Mouse (Mus musculus) gastrocnemius, adult 2 months (tissue): Measurements from ENCODE around the gene Tnfrsf8. TPM values are rescaled to one million over a fixed set of nuclear protein-coding genes. Genes with fewer than 3 reads are reported as not detected.

Experiments used
- DNase-seq: peaks from one replicate; pipeline ENCODE4 v3.0.0; 2022
- H3K27ac ChIP-seq: fragments of 200-600 bp; 2 replicates; pipeline ENCODE4 v1.8.1; 2022; ENCODE audit warnings: mild to moderate bottlenecking
- H3K4me3 ChIP-seq: fragments of 200-600 bp; 2 replicates; pipeline ENCODE4 v1.8.1; 2022; ENCODE audit warnings: mild to moderate bottlenecking, moderate library complexity
- CTCF ChIP-seq: fragments of 200-600 bp; IDR thresholded peaks from 2 replicates; pipeline ENCODE4 v1.8.1; 2022; ENCODE audit warnings: antibody characterized with exemption, mild to moderate bottlenecking, moderate library complexity
- intact Hi-C: fragments of 180-260 bp; cut with DNase I; formaldehyde crosslinking; loops from one replicate; pipeline ENCODE4 v1.15.1; 2025
- total RNA-seq, 2 experiments: library from RNA; stranded (reverse); gene quantifications; 2 replicates each; pipeline ENCODE4 v1.2.3; 2021

Tnfrsf8 gene
- total RNA-seq, 2 experiments from 2014 or later = 0.10 TPM; not detected in 1

- TF ChIP-seq CTCF = no peak
- peak; percentile 60 for DNase-seq
- peak overlapping the region; percentile 76 for H3K27ac ChIP-seq
These were observed 81.3 kb downstream of the Tnfrsf8 start for GRCm38 (mm10) chr4:145233487-145234228.

GRCm38 (mm10) chr4:145231732-145232131, 83.2 kb downstream of the Tnfrsf8 start:
- Histone ChIP-seq H3K27ac (peak overlapping the region; percentile 43), H3K4me3 (no peak overlapping the region)
- intact Hi-C loops = no loop called here
- TF ChIP-seq CTCF = no peak
- DNase-seq = no peak

More at GRCm38 (mm10) chr4:145233487-145234228, 81.3 kb downstream of the Tnfrsf8 start:
- no peak overlapping the region for H3K4me3 ChIP-seq
- intact Hi-C loops = no loop called here

- no peak overlapping the region for H3K4me3 ChIP-seq
- TF ChIP-seq CTCF = no peak
- DNase-seq = no peak
- peak overlapping the region; percentile 61 for H3K27ac ChIP-seq
- intact Hi-C loops = no loop called here
These were observed 84.3 kb downstream of the Tnfrsf8 start for GRCm38 (mm10) chr4:145230647-145231046.

GRCm38 (mm10) chr4:145229524-145230163, 85.3 kb downstream of the Tnfrsf8 start:
- Histone ChIP-seq H3K4me3 (no peak overlapping the region), H3K27ac (peak overlapping the region; percentile 61)
- TF ChIP-seq CTCF = no peak
- intact Hi-C loops = no loop called here
- no peak for DNase-seq

GRCm38 (mm10) chr4:145229051-145229450, 85.9 kb downstream of the Tnfrsf8 start:
- TF ChIP-seq CTCF = no peak
- Histone ChIP-seq H3K27ac (peak overlapping the region; percentile 61), H3K4me3 (no peak overlapping the region)
- DNase-seq = no peak
- intact Hi-C loops = no loop called here

GRCm38 (mm10) chr4:145224613-145225012, 90.4 kb downstream of the Tnfrsf8 start:
- TF ChIP-seq CTCF = no peak
- no peak overlapping the region for H3K4me3 ChIP-seq
- H3K27ac ChIP-seq = no peak overlapping the region
- intact Hi-C loops = no loop called here
- no peak for DNase-seq

GRCm38 (mm10) chr4:145222064-145222463, 92.9 kb downstream of the Tnfrsf8 start:
- Histone ChIP-seq H3K4me3 (no peak overlapping the region), H3K27ac (peak overlapping the region; percentile 43)
- TF ChIP-seq CTCF = no peak
- DNase-seq = no peak
- intact Hi-C loops = no loop called here

- H3K27ac ChIP-seq = peak overlapping the region; percentile 43
- no peak for DNase-seq
- H3K4me3 ChIP-seq = no peak overlapping the region
- intact Hi-C loops = no loop called here
- no peak for TF ChIP-seq CTCF
These were observed 93.6 kb downstream of the Tnfrsf8 start for GRCm38 (mm10) chr4:145221379-145221778.

GRCm38 (mm10) chr4:145220001-145220400, 95.0 kb downstream of the Tnfrsf8 start:
- intact Hi-C loops = no loop called here
- Histone ChIP-seq H3K4me3 (no peak overlapping the region), H3K27ac (peak overlapping the region; percentile 17; the same call in 1 of the 2 replicates)
- TF ChIP-seq CTCF = no peak
- DNase-seq = no peak

GRCm38 (mm10) chr4:145219240-145219985, 95.6 kb downstream of the Tnfrsf8 start:
- intact Hi-C loops = loop anchor here (2.0 kb wide), 1 partner anchor 19 kb away; no protein-coding TSS in a partner anchor
- peak; percentile 75 for TF ChIP-seq CTCF
- H3K4me3 ChIP-seq = no peak overlapping the region
- H3K27ac ChIP-seq = peak overlapping the region; percentile 17; the same call in 1 of the 2 replicates
- DNase-seq = peak; percentile 79

- no peak for TF ChIP-seq CTCF
- intact Hi-C loops = loop anchor here (2.0 kb wide), 1 partner anchor 21 kb away; no protein-coding TSS in a partner anchor
- DNase-seq = peak; percentile 66
- Histone ChIP-seq H3K27ac (no peak overlapping the region), H3K4me3 (no peak overlapping the region)
These were observed 97.1 kb downstream of the Tnfrsf8 start for GRCm38 (mm10) chr4:145217837-145218236.

Other genes starting within 250 kb of the Tnfrsf8 start
- 10 to 100 TPM; 35.6 to 37.0 TPM for gene Vps13d, start 120.2 kb downstream of the Tnfrsf8 start, total RNA-seq
- 1 to 10 TPM; 2.5 to 3.0 TPM for gene Tnfrsf1b, start 68.3 kb downstream of the Tnfrsf8 start, total RNA-seq
- under 1 TPM in 1 of 2 experiments, not detected in 1; 0.08 TPM for gene Zfp990, start 195.6 kb upstream of the Tnfrsf8 start, total RNA-seq